Mouse (Mus musculus) G1E (cell line): Measurements from ENCODE around the gene Sgcd.

Experiments
- CTCF ChIP-seq: IDR thresholded peaks from 2 replicates; pipeline ENCODE4 v1.5.1; 2012; ENCODE audit warnings: low read depth, low read length, inconsistent platforms, mixed read lengths
- GATA1 ChIP-seq: IDR thresholded peaks from 2 replicates; pipeline ENCODE4 v1.6.1; 2012; ENCODE audit warnings: borderline replicate concordance, low read length, inconsistent platforms, mixed read lengths
- GATA2 ChIP-seq: IDR thresholded peaks from 2 replicates; pipeline ENCODE4 v1.6.1; 2012; ENCODE audit warnings: low read depth, low read length, inconsistent platforms, borderline replicate concordance
- TAL1 ChIP-seq: conservative IDR thresholded peaks from 2 replicates; pipeline ENCODE4 v1.6.1; 2012; ENCODE audit warnings: low read depth, low read length, inconsistent platforms, mixed read lengths

- no peak for TF ChIP-seq CTCF
- TF ChIP-seq TAL1 = no peak
- no peak for TF ChIP-seq GATA1
- TF ChIP-seq GATA2 = no peak
Measured at GRCm38 (mm10) chr11:47387726-47388125, 601.0 kb downstream of the Sgcd start.
